Mouse (Mus musculus) adrenal gland, postnatal 25 days (tissue): ENCODE data around the gene Dph1. TPM values are rescaled to one million over a fixed set of nuclear protein-coding genes. Genes with fewer than 3 reads are reported as not detected.

Experiments
- DNase-seq: peaks from one replicate; pipeline ENCODE4 v3.0.0; 2021; ENCODE audit warnings: mixed read lengths
- total RNA-seq: library from RNA; stranded (reverse); gene quantifications from 2 replicates; pipeline ENCODE4 v1.2.3, GENCODE M21; 2021

Dph1 gene
- total RNA-seq, 1 experiment from 2014 or later: 29.2 TPM

DNA sequence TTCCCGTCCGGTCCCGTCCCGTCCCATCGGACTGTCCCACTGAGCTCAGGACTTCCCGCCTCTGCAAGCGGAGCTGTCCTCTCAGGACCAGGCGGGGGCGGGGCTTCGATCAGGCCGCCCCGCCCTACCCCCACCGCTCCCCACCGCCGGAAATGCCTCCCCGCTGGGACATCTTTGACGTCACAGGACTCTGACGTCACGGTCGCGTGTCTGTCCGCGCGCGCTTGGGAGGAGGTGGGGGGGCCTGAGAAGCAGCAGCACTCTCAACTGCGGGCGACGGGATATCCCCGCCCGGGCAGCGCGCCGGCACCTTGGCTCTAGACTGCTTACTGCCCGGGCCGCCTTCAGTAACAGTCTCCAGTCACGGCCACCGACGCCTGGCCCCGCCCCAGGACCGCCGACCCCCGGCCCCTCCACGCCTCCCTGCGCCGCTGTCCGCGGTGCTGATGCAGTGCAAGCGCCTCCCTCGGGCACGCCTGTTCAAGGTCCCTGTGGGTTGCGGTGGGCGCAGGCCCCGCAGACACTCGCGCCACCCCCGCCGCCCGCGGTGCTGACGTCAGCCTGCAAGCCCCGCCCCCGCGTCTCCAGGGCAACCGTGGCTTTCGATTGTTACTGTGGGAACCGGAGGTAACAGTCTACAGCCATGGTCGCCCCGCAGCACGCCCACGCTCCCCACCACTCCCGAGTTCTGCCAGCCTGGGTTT lies 17.8 kb downstream of the Dph1 start:
- peak; percentile 89 for DNase-seq

DNA sequence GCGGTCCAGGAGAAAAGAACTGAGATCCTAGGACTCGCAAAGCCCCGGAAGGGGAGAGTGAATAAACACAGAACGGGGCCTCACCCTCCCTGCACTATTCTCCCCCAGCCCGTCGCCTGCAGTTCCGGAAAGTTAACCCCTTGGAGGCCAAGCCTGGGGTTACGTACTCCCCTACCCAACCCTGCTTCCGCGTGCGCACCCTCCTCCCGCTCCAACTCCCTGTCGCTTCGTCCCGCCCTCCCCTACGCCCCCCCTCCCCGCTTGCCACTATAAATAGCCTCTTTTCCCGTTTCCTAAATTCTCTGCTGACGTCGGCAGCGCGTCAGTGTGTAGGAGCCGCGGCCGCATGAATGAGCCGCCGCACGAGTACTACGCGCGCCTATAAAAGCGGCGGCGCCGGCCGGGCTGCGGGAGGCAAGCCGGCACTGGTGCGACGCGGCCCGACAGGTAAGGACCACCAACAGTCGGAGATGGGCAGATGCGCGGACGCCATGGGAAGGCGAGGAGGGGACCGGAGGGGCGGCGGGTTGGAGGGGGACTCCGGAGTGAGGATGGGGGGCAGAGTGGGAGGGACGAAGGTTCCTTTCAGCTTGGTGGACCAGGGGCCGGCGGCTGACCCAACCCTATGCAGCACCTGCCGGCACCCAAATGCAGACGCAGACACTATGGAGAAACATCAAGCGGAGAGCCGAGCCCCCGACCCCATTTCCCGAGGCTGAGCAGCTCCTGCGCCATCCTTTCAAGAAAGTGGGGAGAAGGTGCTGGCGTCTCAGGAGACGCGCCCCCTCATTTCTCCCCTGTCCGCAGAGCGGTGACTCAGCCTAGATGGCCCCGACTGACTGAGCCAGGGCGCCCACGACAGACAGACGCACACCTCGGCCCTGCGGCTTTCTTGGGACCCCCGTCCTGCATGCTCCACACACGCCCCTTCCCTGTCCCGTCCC lies 18.6 kb downstream of the Dph1 start:
- DNase-seq: peak; percentile 31

DNA sequence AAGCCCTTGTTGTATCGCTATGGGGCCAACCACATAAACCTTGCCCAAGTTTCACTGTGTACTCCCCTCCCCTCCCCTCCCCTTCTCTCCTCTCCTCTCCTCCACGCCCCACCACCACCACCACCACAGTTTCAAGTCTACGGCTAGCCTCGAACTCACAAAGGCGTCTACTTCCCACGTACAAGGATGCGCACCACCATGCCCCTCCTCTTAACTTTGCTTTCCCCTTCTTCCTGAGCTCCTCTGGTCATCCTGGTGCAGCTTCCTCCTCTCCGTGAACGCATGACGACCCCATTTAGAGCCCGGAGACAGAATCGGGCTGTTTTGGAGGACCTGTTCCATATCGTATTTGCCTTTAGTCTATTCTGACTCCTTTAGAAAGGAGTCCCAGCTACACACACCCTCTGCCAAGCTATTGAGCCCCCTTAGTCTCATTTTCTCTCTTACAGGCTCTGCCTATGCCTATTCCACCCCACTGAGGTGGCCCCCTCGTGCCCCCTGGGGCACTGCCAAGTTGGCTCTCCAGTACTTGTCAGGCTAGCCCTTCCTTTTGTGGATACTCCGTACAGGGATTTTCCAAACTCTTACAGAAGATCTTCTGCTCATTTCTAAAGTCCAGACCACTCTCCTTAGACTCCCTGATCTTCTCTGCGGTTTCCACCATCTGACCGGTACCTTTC lies 19.7 kb downstream of the Dph1 start:
- DNase-seq: no peak

GRCm38 (mm10) chr11:75170136-75170751 lies 20.8 kb downstream of the Dph1 start:
- DNase-seq: peak; percentile 92

DNA sequence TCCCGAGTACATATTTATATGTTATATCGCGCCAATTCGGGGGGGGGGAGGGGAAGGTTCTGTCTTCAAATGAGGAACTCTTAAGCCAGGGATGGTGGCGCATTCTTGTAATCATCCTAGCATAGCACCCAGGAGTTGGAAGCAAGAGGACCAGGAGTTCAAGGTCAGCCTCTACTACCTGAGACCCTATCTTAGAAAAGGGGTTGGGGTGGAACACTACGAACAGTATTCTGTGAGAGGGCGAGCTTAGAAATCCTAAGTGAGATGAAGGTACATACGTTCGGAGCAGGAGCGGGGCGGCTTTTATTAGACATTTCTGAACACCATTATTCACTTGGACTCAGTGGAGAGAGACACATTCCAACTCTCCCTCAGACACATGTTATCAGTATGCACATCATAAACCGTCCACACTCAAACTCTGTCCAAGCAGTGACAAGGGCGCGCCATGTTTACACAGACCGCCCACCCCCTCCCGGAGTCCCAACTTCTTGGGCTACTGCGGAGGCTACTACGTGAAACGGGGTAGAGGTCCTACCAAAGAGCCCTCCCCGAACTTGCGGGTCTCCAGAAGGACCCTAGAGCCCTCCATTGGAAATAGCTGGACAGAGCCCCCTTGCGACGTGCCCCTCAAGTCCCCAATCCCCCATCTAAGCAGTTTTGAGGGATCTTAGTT lies 21.5 kb downstream of the Dph1 start, which contains the start of gene Hic1:
Gene Hic1 (minus strand): TSS at position 115 of the 676 bp plus-strand sequence.
- no peak for DNase-seq

DNA sequence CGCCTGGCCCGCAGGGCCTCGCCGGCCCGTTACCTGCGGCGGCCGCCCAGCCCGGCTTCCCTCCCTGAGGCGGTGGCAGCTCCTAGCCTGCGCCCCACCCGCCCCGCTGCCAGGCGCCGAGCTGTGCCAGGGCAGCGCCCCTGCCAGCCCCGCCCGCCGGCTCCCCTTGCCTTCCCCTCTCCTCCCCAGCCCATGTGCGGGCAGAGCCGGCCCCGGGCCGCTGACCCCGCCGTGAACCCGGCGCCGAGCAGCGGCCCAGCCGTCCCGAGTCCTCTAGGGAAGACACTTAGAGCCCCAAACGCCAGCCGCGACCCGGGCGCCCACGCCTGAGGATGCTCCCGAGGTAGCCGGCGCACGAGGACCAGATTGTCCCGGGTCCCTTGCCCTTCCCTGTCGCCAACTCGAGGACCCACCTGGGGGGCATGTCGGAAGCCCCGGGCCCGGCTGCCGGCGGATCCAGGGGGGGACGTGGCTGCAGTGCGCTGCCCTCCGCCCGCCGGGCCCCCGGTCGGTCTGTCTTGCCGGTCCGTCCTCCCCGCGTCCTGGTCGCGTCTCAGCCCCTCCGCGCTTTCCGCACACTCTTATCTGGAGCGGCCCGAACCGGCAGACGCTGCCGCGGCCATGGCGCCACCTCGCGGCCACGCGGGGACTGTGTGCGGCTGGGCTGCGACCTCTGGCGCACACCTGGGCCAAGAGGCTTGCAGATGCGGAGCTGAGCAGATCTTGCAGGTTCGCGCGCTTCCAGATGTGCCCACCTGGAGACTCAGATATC lies 22.3 kb downstream of the Dph1 start:
- peak; percentile 87 for DNase-seq

- no peak for DNase-seq
Measured at GRCm38 (mm10) chr11:75167643-75168589, 23.1 kb downstream of the Dph1 start.

DNA sequence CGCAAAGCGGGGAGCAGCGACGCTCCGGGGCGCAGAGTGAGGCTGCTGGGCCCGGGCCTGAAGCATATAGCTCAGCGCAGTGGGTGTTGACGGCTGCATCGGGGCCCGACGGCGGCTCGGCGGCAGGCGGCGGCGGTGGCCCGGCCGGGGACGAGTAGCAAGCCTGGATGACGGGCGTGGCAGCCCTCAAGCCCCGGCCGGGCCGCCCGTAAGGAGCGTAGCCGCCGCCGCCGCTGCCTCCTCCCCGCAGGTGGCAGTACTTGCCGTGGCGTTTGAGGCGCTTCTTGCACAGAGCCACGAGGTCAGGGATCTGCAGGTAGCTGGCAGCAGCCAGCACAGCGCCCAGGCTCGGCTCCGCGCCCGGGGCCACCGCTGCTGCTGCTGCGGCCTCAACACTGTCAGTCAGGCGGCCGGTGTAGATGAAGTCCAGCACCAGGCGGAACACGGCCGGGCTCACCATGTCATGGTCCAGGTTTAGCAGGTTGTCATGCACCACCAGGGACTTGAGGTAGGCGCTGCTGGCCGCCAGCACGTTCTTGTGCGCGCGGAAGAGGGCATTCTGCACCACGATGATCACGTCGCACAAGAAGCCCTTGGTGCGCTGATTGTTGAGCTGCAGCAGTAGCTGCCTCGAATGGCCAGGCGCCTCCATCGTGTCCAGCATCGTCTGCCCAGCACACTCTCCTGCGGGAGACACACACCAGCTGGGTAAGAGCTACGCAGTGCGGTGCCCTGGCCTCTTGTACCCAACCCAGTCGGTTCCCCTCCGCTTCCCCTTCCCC lies 24.0 kb downstream of the Dph1 start:
- DNase-seq: peak; percentile 40

DNA sequence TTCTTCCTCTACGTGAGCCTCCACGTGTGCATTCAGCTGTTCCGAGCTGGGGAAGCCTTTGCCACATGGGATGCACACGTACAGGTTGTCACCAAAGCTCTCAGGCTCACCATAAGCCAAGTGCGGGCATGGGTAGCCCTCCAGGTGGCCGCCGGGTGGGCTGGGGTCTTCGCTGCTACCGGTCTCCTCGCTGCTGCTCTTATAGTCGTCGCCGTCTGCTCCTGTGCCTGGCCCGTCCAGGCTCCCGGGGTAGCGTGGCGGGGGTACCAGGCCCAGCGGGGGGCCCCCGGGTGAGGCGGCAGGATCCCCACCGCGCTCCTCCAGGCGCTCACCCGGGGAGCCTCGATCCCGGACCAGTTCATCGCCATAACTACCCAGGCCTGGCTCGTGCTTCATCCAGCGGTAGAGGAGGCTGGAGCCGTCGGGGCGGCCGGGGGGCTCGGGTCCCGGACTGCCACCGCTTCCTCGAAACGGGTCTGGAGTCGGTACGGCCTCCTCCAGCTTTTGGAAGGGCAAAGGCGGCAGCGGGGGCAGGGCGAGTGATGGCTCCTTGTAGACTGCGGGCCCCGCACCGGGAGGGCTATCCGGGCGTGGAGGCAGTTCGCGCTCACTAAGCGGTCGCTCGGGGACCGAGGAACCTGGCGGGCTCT lies 24.7 kb downstream of the Dph1 start:
- peak; percentile 35 for DNase-seq

DNA sequence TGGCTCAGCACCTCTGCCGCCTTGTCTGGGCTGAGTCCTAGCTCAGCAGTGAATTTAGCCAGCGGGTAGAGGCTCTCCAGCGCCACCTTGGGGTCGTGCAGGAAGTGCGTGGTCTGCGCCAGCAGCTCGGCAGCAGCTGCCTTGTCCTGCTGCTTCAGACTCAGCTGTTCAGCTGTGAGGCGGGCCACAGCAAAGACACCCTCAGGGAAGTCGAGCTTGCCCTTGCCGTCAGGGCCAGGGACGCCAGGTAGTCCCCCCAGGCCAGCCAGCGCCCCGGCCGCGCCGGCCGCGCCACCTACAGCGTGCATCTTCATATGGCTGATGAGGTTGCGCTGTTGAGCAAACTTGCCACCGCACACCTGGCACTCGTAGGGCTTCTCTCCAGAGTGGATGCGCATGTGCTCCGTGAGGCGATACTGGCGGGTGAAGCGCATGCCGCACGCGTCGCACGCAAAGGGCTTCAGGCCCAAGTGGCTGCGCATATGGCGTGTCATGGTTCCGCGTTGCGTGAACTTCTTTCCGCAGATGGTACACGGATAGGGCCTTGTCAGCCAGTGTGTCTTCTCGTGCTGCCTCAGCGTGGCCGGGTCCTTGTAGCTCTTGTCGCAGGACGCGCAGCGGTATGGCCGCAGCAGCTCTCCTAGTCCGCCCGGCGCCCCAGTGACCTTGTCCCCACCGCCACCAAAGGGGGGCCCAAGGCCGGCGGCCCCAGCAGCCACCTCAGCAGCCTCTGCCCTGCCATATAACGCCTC lies 25.4 kb downstream of the Dph1 start:
- DNase-seq: peak; percentile 89

GRCm38 (mm10) chr11:75164750-75165149 lies 26.3 kb downstream of the Dph1 start:
- DNase-seq: no peak

DNA sequence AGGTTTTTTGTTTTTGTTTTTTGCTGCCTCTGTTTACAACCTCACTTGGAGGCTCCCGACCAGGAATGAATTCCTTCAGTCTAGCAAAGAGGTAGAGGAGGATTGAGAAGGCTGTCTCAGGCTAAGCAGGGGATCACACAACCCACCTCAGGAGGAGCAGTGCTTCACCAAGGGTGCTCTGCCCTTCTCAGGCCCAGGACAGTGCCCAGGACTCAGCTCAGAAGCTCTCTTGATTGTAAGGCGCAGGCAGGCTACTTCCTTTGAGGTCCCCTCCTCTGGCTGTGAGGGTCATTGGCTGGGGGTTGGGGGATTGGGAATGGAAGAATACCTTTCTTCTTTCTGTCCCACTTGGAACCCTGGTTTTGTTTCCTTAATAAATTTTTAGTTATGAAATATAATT lies 27.0 kb downstream of the Dph1 start:
- DNase-seq: no peak

GRCm38 (mm10) chr11:75163379-75163778 lies 27.7 kb downstream of the Dph1 start:
- DNase-seq: no peak

GRCm38 (mm10) chr11:75162591-75163080 lies 28.4 kb downstream of the Dph1 start:
- DNase-seq: no peak

- no peak for DNase-seq
Measured at GRCm38 (mm10) chr11:75161417-75162008, 29.5 kb downstream of the Dph1 start.

DNA sequence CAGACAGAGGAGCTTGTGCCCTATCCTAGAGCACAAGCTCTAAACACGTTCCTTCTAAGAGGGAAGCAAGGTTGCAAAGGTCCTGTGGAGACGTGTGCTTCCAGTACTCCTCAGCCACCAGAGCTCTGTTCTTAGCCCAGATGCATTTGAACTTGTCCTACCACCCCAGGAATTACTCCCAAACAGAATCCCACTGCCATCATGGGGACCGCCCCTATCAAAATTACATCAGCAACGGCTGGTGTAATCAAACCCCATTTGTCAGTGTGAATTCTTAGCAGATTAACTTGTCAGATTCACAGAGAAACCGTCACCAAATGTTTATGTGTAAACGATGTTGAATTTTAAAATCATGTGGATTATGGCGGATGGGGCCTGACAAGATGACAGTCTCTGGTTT lies 30.1 kb downstream of the Dph1 start:
- no peak for DNase-seq

- peak; percentile 57 for DNase-seq
Measured at GRCm38 (mm10) chr11:75159564-75159963, 31.5 kb downstream of the Dph1 start.
